Mouse (Mus musculus) myocyte (in vitro differentiated cells): Measurements from ENCODE around the gene Pcdh18.

Source experiments
- MYOD1 ChIP-seq, 3 experiments: IDR thresholded peaks; one replicate each; pipeline ENCODE4 v1.6.1; 2011; ENCODE audit warnings: control low read depth in 2 of 3, low read depth in 2 of 3, mild to moderate bottlenecking in 2 of 3, moderate library complexity in 1 of 3; ENCODE audit not compliant: insufficient read length in 2 of 3, control insufficient read depth in 1 of 3
- POLR2A ChIP-seq: IDR thresholded peaks from one replicate; pipeline ENCODE4 v1.6.1; 2011; ENCODE audit warnings: low read depth, mild to moderate bottlenecking, control low read depth, moderate library complexity; ENCODE audit not compliant: insufficient read length
- REST ChIP-seq: IDR thresholded peaks from one replicate; pipeline ENCODE4 v1.6.1; 2011; ENCODE audit warnings: mild to moderate bottlenecking, control low read depth, moderate library complexity; ENCODE audit not compliant: insufficient read depth, insufficient read length
- TCF3 ChIP-seq: IDR thresholded peaks from one replicate; pipeline ENCODE4 v1.6.1; 2011; ENCODE audit warnings: low read depth, control low read depth; ENCODE audit not compliant: insufficient read length
- USF1 ChIP-seq: IDR thresholded peaks from one replicate; pipeline ENCODE4 v1.6.1; 2011; ENCODE audit warnings: low read depth, mild to moderate bottlenecking, control low read depth, moderate library complexity

- TF ChIP-seq POLR2A (no peak), USF1 (no peak), MYOD1 (IDR thresholded peaks at IDR 0.05; ENCODE audit: control insufficient read depth in 1 of 3, insufficient read length in 2 of 3, low read depth in 2 of 3) (no peak), TCF3 (no peak), REST (no peak)
Observed at GRCm38 (mm10) chr3:49699951-49700350, 57.2 kb downstream of the Pcdh18 start.
